Mouse (Mus musculus): ENCODE measurements around the gene Aff4.
"Not testable (repeated sequence)": the region's sequence is repeated elsewhere in the genome, so short reads cannot be mapped to it uniquely, and the experiment has no call there.

The Aff4 gene

DNA sequence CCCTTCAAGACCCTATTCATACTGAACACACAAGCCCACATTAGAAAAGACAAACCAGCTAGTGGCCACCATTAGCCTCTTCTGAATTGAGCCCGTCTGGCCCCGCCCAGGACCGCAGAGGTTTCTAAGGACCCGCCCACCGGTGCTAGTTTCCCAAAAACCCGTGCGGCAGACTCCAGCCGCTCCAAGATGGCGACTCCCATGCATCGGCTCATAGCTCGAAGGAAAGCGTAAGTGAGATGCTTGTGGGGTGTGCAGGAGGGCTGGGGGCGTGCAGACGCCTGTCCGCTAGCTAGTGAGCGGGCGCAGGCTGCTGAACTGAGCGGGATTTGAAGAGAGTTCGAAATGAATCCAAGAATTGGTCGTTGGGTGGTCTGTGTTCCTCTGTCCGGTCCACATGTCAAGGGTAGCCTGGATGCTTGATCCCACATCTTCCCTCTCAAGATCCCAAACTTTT is 26.1 kb upstream of the Aff4 start, which contains the start of gene Zcchc10:
Gene Zcchc10 (plus strand): TSS at position 168 of the 457 bp plus-strand sequence.
- H3K27me3 ChIP-seq (ENCODE audit: control insufficient read depth, insufficient read depth, low read length, poor library complexity, severe bottlenecking): no peaks in the 10 kb centered on the region
- peaks cover 8% of the 10 kb centered on the region for H3K36me3 ChIP-seq (ENCODE audit: control insufficient read depth, insufficient read depth, low read length, poor library complexity, severe bottlenecking)

DNA sequence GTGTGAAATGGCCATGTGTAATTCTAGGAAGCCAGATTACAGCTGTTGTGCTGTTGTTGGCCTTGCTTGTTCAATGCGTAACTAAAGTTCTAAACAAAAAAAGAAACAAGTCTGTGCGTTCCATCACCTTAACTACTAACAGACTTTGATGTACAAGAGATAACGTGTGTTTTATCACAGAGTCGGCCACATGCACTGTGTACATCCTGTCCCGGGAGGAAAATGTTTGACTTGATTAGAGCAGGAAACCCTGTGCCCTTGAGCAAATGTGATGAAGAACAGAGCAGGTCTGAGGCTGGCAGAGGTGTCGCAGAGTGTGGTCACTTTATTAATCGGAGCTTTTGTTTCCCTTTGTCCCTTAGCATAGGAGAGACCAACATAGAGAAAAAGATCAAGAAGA is 20.3 kb upstream of the Aff4 start:
- no peak for DNase-seq (ENCODE audit: low read depth, low spot score)
- Histone ChIP-seq H3K27me3 (ENCODE audit: control insufficient read depth, insufficient read depth, low read length, poor library complexity, severe bottlenecking) (no peaks in the 10 kb centered on the region), H3K36me3 (ENCODE audit: control insufficient read depth, insufficient read depth, low read length, poor library complexity, severe bottlenecking) (peaks cover 11% of the 10 kb centered on the region)

More for the DNA sequence above, 26.1 kb upstream of the Aff4 start, which contains the start of gene Zcchc10:
- DNase-seq (ENCODE audit: low read depth, low spot score): peak; percentile 89

DNA sequence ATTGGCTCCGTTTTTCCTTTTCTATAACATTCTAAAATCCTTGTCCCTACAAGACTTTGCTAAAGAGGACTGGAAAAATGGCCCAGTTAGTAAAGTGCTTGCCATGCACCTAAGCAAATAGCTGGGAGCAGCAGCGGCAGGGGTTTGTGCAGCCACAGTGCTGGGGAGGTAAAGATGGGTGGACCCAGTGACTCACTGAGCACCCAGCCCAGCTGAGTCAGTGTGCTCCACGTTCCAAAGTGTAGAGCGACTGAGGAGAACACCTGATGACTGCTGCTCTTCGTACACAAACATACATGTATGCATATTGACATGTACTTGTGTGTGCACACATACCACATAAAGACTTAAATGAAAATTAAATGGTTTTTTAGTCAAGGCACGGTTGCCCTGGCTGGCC is 19.5 kb upstream of the Aff4 start:
- H3K27me3 ChIP-seq (ENCODE audit: control insufficient read depth, insufficient read depth, low read length, poor library complexity, severe bottlenecking): no peaks in the 10 kb centered on the region
- DNase-seq (ENCODE audit: low read depth, low spot score): no peak
- peaks cover 11% of the 10 kb centered on the region for H3K36me3 ChIP-seq (ENCODE audit: control insufficient read depth, insufficient read depth, low read length, poor library complexity, severe bottlenecking)

DNA sequence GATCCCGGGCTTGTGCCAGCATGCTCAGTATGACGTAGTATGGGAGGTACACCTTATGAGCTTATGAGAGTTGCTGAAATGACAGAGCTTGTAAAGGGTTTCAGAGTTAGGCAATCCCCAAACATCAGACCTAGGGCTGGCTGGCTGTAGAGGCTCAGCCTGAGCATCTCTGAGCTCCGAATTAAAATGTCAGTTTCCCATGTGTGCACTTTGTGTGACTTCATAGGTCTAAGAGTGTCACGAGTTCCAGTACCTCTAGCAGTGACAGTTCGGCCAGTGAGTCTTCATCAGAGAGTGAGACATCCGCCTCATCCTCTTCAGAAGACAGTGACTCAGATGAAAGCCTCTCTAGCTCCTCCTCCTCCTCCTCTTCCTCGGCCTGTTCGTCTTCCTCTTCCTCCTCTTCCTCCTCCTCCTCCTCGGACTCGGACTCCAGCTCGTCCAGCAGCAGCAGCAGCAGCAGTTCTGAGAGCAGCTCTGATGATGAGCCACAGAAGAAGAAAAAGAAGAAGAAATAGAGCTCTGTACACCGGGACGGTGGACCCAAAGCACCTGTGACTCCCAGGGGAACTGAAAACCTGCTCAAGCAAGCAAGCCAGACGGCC is 18.5 kb upstream of the Aff4 start:
- peaks cover 11% of the 10 kb centered on the region for H3K36me3 ChIP-seq (ENCODE audit: control insufficient read depth, insufficient read depth, low read length, poor library complexity, severe bottlenecking)
- peak; percentile 51 for DNase-seq (ENCODE audit: low read depth, low spot score)
- H3K27me3 ChIP-seq (ENCODE audit: control insufficient read depth, insufficient read depth, low read length, poor library complexity, severe bottlenecking): no peaks in the 10 kb centered on the region

DNA sequence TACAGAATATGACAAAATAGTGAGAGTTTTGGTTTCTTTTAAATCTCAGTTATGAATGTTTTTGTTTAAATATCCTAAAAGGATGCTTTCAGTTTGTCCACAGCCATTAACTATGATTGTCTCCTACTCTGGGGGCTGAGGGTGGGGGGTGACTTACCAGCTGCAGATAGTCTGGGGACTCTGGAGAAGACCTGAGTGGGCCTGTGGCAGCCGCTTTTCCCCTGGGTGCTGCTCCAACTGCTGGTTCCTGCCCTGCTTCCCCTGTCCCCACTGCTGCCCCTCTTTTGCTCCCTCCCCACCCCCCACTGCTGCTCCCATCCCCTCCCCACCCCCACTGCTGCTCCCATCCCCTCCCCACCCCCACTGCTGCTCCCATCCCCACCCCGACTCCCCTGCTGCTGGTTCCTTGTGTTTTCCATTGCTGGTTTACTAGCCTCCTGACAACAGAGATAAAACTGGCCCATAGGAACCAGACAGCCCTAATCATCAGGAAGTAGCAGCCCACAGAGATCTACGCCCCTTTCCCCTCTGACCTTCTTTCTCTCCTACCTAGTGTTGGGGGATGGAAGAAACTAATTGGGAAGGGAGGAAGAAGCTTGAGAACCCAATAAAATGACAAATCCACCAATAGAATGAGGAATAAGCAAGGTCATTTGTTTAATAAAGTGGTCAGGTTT is 15.0 kb upstream of the Aff4 start:
- DNase-seq (ENCODE audit: low read depth, low spot score): no peak
- H3K36me3 ChIP-seq (ENCODE audit: control insufficient read depth, insufficient read depth, low read length, poor library complexity, severe bottlenecking): peaks cover 3% of the 10 kb centered on the region; the same call in 1 of the 2 replicates
- H3K27me3 ChIP-seq (ENCODE audit: control insufficient read depth, insufficient read depth, low read length, poor library complexity, severe bottlenecking): no peaks in the 10 kb centered on the region

DNA sequence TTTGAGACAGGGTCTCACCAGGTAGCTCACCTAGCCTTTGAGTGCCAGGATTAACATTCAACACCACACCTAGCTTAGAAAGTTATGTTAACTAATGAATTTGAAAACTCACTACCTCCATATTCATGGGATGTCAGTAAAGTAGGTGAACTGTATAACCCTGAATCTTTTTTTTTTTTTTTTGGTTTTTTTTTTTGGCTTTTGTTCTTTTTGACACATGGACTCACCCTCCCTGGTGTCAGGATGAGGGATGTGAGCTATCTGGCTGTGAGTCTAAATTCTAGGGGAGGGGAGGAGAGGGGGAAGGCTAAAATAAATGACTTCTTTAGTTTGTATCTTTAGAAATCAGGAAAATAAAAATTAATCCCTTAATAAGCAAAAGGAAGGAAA is 14.5 kb upstream of the Aff4 start:
- Histone ChIP-seq H3K27me3 (ENCODE audit: control insufficient read depth, insufficient read depth, low read length, poor library complexity, severe bottlenecking) (no peaks in the 10 kb centered on the region), H3K36me3 (ENCODE audit: control insufficient read depth, insufficient read depth, low read length, poor library complexity, severe bottlenecking) (0 out of 2 replicates have a peak, but pooled peaks cover under 1% of the 10 kb centered on the region)
- DNase-seq (ENCODE audit: low read depth, low spot score): no peak

DNA sequence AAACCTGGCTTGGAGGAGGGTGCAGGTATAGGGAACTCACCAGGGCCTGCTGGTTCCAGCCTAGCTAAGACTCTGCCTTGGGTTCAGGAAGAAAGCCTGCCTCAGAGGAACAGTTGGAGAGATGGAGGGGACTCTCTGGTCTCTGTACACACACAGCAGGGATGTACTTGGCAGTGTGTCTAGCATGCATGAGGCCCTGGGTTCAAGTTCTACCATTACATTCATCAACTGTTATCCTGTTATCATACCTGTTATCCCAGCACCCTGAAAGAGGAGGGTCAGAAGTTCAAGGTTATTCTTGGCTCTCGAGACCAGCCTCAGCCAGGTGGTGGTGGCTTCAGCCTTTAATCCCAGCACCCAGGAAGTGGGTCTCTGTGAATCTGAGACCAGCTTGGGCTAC is 13.7 kb upstream of the Aff4 start:
- no peak for DNase-seq (ENCODE audit: low read depth, low spot score)
- Histone ChIP-seq H3K36me3 (ENCODE audit: control insufficient read depth, insufficient read depth, low read length, poor library complexity, severe bottlenecking) (no peaks in the 10 kb centered on the region), H3K27me3 (ENCODE audit: control insufficient read depth, insufficient read depth, low read length, poor library complexity, severe bottlenecking) (no peaks in the 10 kb centered on the region)

DNA sequence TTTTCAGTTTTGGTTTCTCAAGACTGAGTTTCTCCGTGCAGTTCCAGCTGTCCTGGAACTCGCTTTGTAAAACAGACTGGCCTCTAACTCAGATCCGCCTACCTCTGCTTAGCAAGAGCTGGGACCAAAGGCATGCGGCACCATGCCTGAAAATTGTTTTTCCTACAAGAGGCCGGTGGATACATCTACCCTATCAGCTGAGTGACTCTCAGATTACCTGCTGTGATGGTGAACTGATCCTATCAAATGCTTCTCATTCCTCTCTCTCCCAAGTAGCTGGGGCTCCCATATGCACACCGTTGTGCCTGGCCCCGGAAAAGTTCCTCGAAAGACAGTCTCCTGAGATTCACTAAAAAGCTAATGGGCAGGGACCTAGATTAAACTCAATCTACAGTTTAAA is 12.9 kb upstream of the Aff4 start:
- no peaks in the 10 kb centered on the region for H3K36me3 ChIP-seq (ENCODE audit: control insufficient read depth, insufficient read depth, low read length, poor library complexity, severe bottlenecking)
- DNase-seq (ENCODE audit: low read depth, low spot score): no peak

DNA sequence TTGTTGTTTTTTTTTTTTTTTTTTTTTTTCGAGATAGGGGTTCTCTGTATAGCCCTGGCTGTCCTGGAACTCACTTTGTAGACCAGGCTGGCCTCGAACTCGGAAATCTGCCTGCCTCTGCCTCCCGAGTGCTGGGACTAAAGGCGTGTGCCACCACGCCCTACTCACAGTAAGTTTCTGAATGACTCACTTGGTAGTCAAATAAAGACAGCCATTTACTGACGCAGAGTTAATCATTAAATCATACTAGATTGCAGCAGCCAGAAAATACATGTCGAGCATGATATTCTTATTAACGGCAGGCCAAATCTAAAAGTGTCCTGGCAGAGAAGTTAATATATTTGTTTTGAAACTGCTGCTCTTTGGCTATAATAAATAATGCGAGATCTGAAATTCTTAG is 9.6 kb upstream of the Aff4 start:
- not testable (repeated sequence) for H3K27me3 ChIP-seq (ENCODE audit: control insufficient read depth, insufficient read depth, low read length, poor library complexity, severe bottlenecking); H3K36me3 ChIP-seq (ENCODE audit: control insufficient read depth, insufficient read depth, low read length, poor library complexity, severe bottlenecking); DNase-seq (ENCODE audit: low read depth, low spot score)

More for the DNA sequence above, 12.9 kb upstream of the Aff4 start:
- H3K27me3 ChIP-seq (ENCODE audit: control insufficient read depth, insufficient read depth, low read length, poor library complexity, severe bottlenecking): no peaks in the 10 kb centered on the region

DNA sequence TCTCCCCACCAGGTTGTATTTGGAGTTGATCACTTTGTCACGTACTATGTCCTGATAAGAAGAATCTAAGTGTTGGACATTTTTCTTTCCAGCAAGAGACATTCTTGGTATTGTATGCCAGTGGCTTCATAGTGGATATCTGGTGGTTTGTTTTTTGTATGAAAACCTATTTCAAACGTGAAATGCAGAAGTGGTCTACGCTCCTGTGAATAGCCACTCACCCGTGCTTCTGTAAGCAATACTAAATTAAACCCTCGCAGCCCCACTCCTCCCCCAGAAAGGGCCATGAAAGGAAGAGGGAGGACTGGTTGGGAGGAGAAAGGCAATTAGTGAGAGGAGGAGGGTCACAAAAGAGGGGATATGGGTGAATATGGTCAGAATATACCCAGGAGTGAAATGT is 7.9 kb upstream of the Aff4 start:
- DNase-seq (ENCODE audit: low read depth, low spot score): peak; percentile 76
- Histone ChIP-seq H3K36me3 (ENCODE audit: control insufficient read depth, insufficient read depth, low read length, poor library complexity, severe bottlenecking) (no peaks in the 10 kb centered on the region), H3K27me3 (ENCODE audit: control insufficient read depth, insufficient read depth, low read length, poor library complexity, severe bottlenecking) (no peaks in the 10 kb centered on the region)

DNA sequence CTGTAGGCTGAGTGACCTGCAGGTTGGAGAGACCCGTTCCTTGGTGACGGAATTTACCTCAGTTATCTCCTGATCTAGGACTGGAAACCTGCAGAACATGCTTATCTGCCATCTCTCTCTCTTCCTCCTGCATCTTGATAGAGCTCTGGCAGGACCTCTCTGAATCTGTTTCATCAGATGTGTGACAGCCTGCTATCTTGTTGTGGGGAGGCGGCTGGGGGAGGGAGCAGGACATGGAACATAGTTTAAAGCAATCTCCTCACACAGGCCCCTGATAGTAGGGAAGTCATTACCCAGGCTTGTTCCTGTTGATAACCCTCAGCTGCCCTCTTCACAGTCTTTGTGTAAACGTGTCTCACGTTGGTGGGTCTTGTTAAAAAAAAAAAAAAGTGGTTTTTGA is 5.3 kb upstream of the Aff4 start:
- no peaks in the 10 kb centered on the region for H3K36me3 ChIP-seq (ENCODE audit: control insufficient read depth, insufficient read depth, low read length, poor library complexity, severe bottlenecking)
- DNase-seq (ENCODE audit: low read depth, low spot score): peak; percentile 13
- H3K27me3 ChIP-seq (ENCODE audit: control insufficient read depth, insufficient read depth, low read length, poor library complexity, severe bottlenecking): no peaks in the 10 kb centered on the region

DNA sequence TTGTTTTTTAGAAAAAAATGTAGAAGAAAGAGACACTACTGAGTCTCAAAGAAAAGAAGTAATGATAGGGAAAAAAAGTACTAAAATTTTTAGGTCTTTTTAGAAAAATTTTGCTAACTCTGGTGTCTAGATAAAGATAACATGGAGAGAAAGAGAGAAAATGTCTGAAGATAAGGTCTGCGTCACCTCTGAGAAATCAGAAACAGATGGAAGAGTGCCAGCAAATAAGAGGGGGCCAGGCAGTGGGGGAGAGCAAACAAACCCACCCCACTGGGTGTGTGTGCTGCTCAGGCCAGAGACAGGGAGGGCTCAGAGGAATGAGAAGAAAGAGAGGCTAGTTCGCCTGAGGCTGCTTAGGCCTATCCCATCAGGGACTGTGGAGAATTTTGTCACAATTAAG is 4.9 kb upstream of the Aff4 start:
- DNase-seq (ENCODE audit: low read depth, low spot score): no peak
- no peaks in the 10 kb centered on the region for H3K27me3 ChIP-seq (ENCODE audit: control insufficient read depth, insufficient read depth, low read length, poor library complexity, severe bottlenecking)
- no peaks in the 10 kb centered on the region for H3K36me3 ChIP-seq (ENCODE audit: control insufficient read depth, insufficient read depth, low read length, poor library complexity, severe bottlenecking)

DNA sequence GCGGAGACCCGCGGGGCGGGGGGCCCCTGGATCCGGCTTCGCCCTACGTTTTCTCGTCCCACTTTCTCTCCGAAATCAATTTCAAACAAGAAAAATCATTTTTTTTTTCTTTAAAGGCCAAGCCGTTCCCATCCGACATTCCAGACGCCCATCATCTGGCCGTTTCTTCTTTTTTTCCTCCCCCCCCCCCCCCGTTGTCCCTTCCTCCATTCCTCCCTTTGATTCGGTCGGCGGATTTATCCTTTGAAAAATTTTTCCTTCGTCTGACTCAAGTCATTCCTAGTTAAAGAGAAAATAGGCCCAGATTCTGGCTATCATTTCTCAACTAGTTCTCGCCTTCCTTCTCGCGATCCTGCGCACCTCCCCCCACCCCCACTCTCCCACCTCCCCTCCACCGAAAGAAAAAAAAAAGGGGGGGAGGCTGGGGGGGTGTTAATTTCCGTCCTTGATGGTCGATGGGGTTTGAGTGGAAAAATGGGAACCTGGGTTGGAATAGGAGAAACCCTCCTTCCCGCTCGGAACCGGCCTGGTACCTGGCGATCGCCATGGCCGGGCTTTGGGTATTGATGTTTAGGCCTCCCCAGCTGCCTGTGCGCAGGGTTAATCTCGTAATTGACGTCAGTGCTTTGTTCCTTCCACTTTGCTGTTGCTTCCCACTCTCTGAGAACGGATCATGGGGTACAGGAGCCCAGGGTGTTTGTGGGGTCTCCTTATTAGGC is 750 bp downstream of the Aff4 start:
- DNase-seq (ENCODE audit: low read depth, low spot score): peak; percentile 72
- no peaks in the 10 kb centered on the region for H3K27me3 ChIP-seq (ENCODE audit: control insufficient read depth, insufficient read depth, low read length, poor library complexity, severe bottlenecking)
- peaks cover 2% of the 10 kb centered on the region; the same call in 1 of the 2 replicates for H3K36me3 ChIP-seq (ENCODE audit: control insufficient read depth, insufficient read depth, low read length, poor library complexity, severe bottlenecking)

DNA sequence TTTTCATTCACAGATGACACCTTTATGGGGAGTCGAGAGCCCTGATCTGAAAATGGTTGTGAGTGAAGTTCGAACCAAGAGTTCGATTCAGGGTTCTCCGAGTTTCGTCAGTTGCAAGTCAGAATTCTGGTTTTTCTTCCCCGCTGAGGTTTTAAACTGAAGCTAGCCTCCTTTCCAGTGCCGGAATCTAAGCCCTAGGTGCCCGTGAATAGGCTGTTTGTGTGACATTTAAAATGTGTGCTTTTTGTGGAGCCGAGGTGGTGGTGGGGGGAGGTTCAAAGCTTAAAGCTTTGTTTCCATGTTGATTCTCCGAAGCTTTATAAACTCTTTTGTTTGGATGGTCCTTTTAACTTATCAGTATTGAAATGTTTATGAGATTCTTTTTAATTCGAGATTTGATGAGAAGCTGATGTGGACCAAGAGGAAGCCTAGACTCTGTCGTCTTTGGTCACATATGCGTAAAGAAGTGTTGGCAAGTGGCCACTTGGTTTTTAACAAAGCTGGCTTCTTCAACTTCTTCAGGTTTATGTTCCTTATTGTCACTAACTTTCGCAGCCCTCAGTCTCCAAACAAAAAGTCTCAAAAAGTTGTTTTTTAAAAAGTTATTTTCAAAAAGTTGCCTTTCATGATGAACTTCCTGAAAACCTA is 1.4 kb downstream of the Aff4 start:
- peak; percentile 41 for DNase-seq (ENCODE audit: low read depth, low spot score)
- Histone ChIP-seq H3K27me3 (ENCODE audit: control insufficient read depth, insufficient read depth, low read length, poor library complexity, severe bottlenecking) (no peaks in the 10 kb centered on the region), H3K36me3 (ENCODE audit: control insufficient read depth, insufficient read depth, low read length, poor library complexity, severe bottlenecking) (peaks cover 2% of the 10 kb centered on the region; the same call in 1 of the 2 replicates)

Measured in splenic B cell, adult 2 months (primary cell).